Mouse (Mus musculus): ENCODE measurements around the gene Myadm. TPM values are rescaled to one million over a fixed set of nuclear protein-coding genes. Genes with fewer than 3 reads are reported as not detected.
"Not testable (repeated sequence)": the region's sequence is repeated elsewhere in the genome, so short reads cannot be mapped to it uniquely, and the experiment has no call there.

The Myadm gene
- total RNA-seq, 2 experiments from 2014 or later, result 26.8 to 30.9 TPM

- DNase-seq, result no peak
- intact Hi-C loops (cut with DNase I), result no loop called here
Observed at GRCm38 (mm10) chr7:3287186-3287585, 1.7 kb upstream of the Myadm start.

GRCm38 (mm10) chr7:3290257-3291033, 1.6 kb downstream of the Myadm start:
- DNase-seq, result peak; percentile 94 to 99
- intact Hi-C loops (cut with DNase I), result no loop called here

- intact Hi-C loops (cut with DNase I), result no loop called here
- DNase-seq, result no peak
Observed at GRCm38 (mm10) chr7:3291197-3291596, 2.3 kb downstream of the Myadm start.

GRCm38 (mm10) chr7:3291764-3292163, 2.9 kb downstream of the Myadm start:
- intact Hi-C loops (cut with DNase I), result no loop called here
- no peak for DNase-seq

GRCm38 (mm10) chr7:3292271-3292670, 3.4 kb downstream of the Myadm start:
- intact Hi-C loops (cut with DNase I); DNase-seq: not testable (repeated sequence)

GRCm38 (mm10) chr7:3292791-3293190, 3.9 kb downstream of the Myadm start:
- DNase-seq, result peak; percentile 85 to 92
- intact Hi-C loops (cut with DNase I), result no loop called here

- intact Hi-C loops (cut with DNase I), result no loop called here
- no peak for DNase-seq
Observed at GRCm38 (mm10) chr7:3294794-3295193, 5.9 kb downstream of the Myadm start.

- intact Hi-C loops (cut with DNase I), result no loop called here
- no peak for DNase-seq
Observed at GRCm38 (mm10) chr7:3295321-3296110, 6.6 kb downstream of the Myadm start.

GRCm38 (mm10) chr7:3296711-3297110, 7.8 kb downstream of the Myadm start:
- DNase-seq, result no peak
- intact Hi-C loops (cut with DNase I), result no loop called here

- intact Hi-C loops (cut with DNase I), result no loop called here
- no peak for DNase-seq
Observed at GRCm38 (mm10) chr7:3299941-3300617, 11.2 kb downstream of the Myadm start.

GRCm38 (mm10) chr7:3300891-3301627, 12.2 kb downstream of the Myadm start:
- intact Hi-C loops (cut with DNase I), result no loop called here
- no peak for DNase-seq

GRCm38 (mm10) chr7:3301628-3302555, 13.0 kb downstream of the Myadm start:
- intact Hi-C loops (cut with DNase I), result loop anchor here (2.0 kb wide), 1 partner anchor 79 kb away; no protein-coding TSS in a partner anchor
- no peak for DNase-seq

- DNase-seq, result no peak
- intact Hi-C loops (cut with DNase I), result loop anchor here (2.0 kb wide), 1 partner anchor 80 kb away; no protein-coding TSS in a partner anchor
Observed at GRCm38 (mm10) chr7:3302556-3303275, 13.8 kb downstream of the Myadm start.

- intact Hi-C loops (cut with DNase I), result loop anchor here (2.0 kb wide), 1 partner anchor 81 kb away; no protein-coding TSS in a partner anchor
- DNase-seq, result no peak
Observed at GRCm38 (mm10) chr7:3303276-3303781, 14.4 kb downstream of the Myadm start.

- no peak for DNase-seq
- intact Hi-C loops (cut with DNase I), result loop anchor here (2.0 kb wide), 1 partner anchor 81 kb away; no protein-coding TSS in a partner anchor
Observed at GRCm38 (mm10) chr7:3303789-3304188, 14.9 kb downstream of the Myadm start.

- intact Hi-C loops (cut with DNase I), result no loop called here
- no peak for DNase-seq
Observed at GRCm38 (mm10) chr7:3304298-3304697, 15.4 kb downstream of the Myadm start.

- intact Hi-C loops (cut with DNase I), result no loop called here
- DNase-seq, result no peak
Observed at GRCm38 (mm10) chr7:3306400-3306799, 17.5 kb downstream of the Myadm start.

- no peak for DNase-seq
- intact Hi-C loops (cut with DNase I), result no loop called here
Observed at GRCm38 (mm10) chr7:3308646-3309045, 19.8 kb downstream of the Myadm start.

Measured in gastrocnemius, postnatal 36 days (tissue).